ENCODE assay signal across 1 mouse cellular context in the genomic region with DNA sequence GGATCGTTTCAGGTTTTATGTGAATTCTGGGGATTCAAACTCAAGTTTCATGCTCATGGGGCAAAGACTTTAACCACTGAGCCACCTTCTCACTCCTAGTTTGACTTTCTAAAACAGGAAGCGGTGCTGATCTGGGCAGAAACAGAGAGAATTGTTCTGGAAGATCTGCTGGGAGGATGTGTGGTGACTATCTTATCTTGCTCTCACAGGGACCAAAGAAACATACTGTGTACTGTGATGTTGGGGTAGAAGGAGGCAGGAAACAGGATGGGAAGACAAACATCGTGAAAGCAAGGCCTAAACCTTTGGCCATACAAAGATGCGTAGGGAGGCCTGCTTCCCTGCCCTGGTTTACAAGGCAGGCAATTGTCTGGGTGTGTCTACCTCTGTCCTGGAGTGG.
TF ChIP-seq lines count a peak whose summit lies in the region.

No protein-coding gene starts in this region.

TF ChIP-seq in MEL, 35 proteins besides CTCF, POLR2A, EP300 and RAD21 (continued from another document):
- TF ChIP-seq TCF12 (IDR thresholded peaks at IDR 0.05; ENCODE audit: low read depth, low read length) (peak; percentile 98), KAT2A (conservative IDR thresholded peaks at IDR 0.05; ENCODE audit: low read depth, low read length) (no peak), UBTF (IDR thresholded peaks at IDR 0.05; ENCODE audit: borderline replicate concordance, insufficient read depth, low read depth, low read length) (no peak), MYB (IDR thresholded peaks at IDR 0.05; ENCODE audit: low read depth, low read length) (0 out of 2 replicates have a peak, but pooled peaks have one; percentile 10), MAX (IDR thresholded peaks at IDR 0.05; ENCODE audit: low read length) (peak; percentile 67; the same call in 1 of the 2 replicates), HCFC1 (IDR thresholded peaks at IDR 0.05; ENCODE audit: low read depth, low read length) (0 out of 2 replicates have a peak, but pooled peaks have one; percentile 37), USF1 (IDR thresholded peaks at IDR 0.05; ENCODE audit: low read depth, low read length) (no peak), GATA1 (IDR thresholded peaks at IDR 0.05; ENCODE audit: low read depth, low read length) (peak; percentile 99), ZNF384 (IDR thresholded peaks at IDR 0.05; ENCODE audit: low read depth, low read length) (no peak), CHD1 (IDR thresholded peaks at IDR 0.05; ENCODE audit: low read depth, low read length) (no peak), USF2 (IDR thresholded peaks at IDR 0.05; ENCODE audit: borderline replicate concordance in 1 of 2, insufficient read depth in 1 of 2, low read depth in 1 of 2, low read length in 2 of 2) (no peak), MXI1 (IDR thresholded peaks at IDR 0.05; ENCODE audit: low read depth, low read length) (peak; percentile 55; the same call in 1 of the 2 replicates), ZKSCAN1 (IDR thresholded peaks at IDR 0.05; ENCODE audit: low read depth, low read length) (no peak), RCOR1 (IDR thresholded peaks at IDR 0.05; ENCODE audit: low read depth, low read length) (peak; percentile 90), SMC3 (IDR thresholded peaks at IDR 0.05; ENCODE audit: low read depth, low read length) (no peak), E2F4 (IDR thresholded peaks at IDR 0.05; ENCODE audit: borderline replicate concordance, low read depth, low read length) (no peak), MEF2A (IDR thresholded peaks at IDR 0.05; ENCODE audit: extremely low read depth, insufficient replicate concordance, low read depth, low read length, poor library complexity, severe bottlenecking) (0 out of 2 replicates have a peak, but pooled peaks have one; percentile 15), SIN3A (IDR thresholded peaks at IDR 0.05; ENCODE audit: low read length) (peak; percentile 69), ZC3H11A (IDR thresholded peaks at IDR 0.05; ENCODE audit: low read depth, low read length) (no peak), MAFK (IDR thresholded peaks at IDR 0.05; ENCODE audit: borderline replicate concordance, low read depth, low read length) (no peak), POLR2AphosphoS5 (IDR thresholded peaks at IDR 0.05; ENCODE audit: borderline replicate concordance, low read depth, low read length) (no peak), TBP (IDR thresholded peaks at IDR 0.05; ENCODE audit: low read depth, low read length) (peak; percentile 54; the same call in 1 of the 2 replicates), JUND (IDR thresholded peaks at IDR 0.05; ENCODE audit: low read depth, low read length) (0 out of 2 replicates have a peak, but pooled peaks have one; percentile 54), MYC (IDR thresholded peaks at IDR 0.05; ENCODE audit: low read depth, low read length) (peak; percentile 45; the same call in 1 of the 2 replicates), GABPA (IDR thresholded peaks at IDR 0.05; ENCODE audit: low read depth, low read length) (no peak), POLR2AphosphoS2 (IDR thresholded peaks at IDR 0.05; ENCODE audit: low read length) (no peak), TAL1 (IDR thresholded peaks at IDR 0.05; ENCODE audit: low read length) (peak; percentile 97), CHD2 (IDR thresholded peaks at IDR 0.05; ENCODE audit: low read length) (peak; percentile 34; the same call in 1 of the 2 replicates), MAZ (IDR thresholded peaks at IDR 0.05; ENCODE audit: low read depth, low read length) (no peak), NRF1 (IDR thresholded peaks at IDR 0.05; ENCODE audit: insufficient read depth, low read depth, low read length, poor library complexity, severe bottlenecking) (0 out of 2 replicates have a peak, but pooled peaks have one; percentile 23)
